Mouse (Mus musculus) stomach, embryonic 15.5 days (tissue): ENCODE data around the gene Islr2. TPM values are rescaled to one million over a fixed set of nuclear protein-coding genes. Genes with fewer than 3 reads are reported as not detected.

ENCODE experiments used
- ATAC-seq: fragments of 200-750 bp; cut with Nextera tagmentation; 2 replicates; pipeline ENCODE4 v1.8.0; 2017; ENCODE audit warnings: low read depth, moderate number of reproducible peaks, moderate TSS enrichment; ENCODE audit not compliant: insufficient read depth, low FRiP score
- H3K27ac ChIP-seq: fragments of 300-500 bp; sonication (generic); 2 replicates; pipeline ENCODE4 v1.5.1; 2015; ENCODE audit warnings: mild to moderate bottlenecking, inconsistent platforms
- H3K27me3 ChIP-seq: fragments of 300-500 bp; sonication (generic); replicated peaks from 2 replicates; pipeline ENCODE4 v1.6.1; 2015; ENCODE audit warnings: inconsistent platforms
- H3K36me3 ChIP-seq: fragments of 300-500 bp; sonication (generic); 2 replicates; pipeline ENCODE4 v1.6.1; 2015; ENCODE audit warnings: inconsistent platforms
- H3K4me1 ChIP-seq: fragments of 300-500 bp; sonication (generic); 2 replicates; pipeline ENCODE4 v1.6.1; 2015; ENCODE audit warnings: inconsistent platforms
- H3K4me2 ChIP-seq: fragments of 300-500 bp; sonication (generic); 2 replicates; pipeline ENCODE4 v1.6.1; 2015; ENCODE audit warnings: mild to moderate bottlenecking, inconsistent platforms
- H3K4me3 ChIP-seq: fragments of 300-500 bp; sonication (generic); replicated peaks from 2 replicates; pipeline ENCODE4 v1.5.1; 2015; ENCODE audit warnings: inconsistent platforms
- H3K9ac ChIP-seq: fragments of 300-500 bp; sonication (generic); 2 replicates; pipeline ENCODE4 v1.6.1; 2015; ENCODE audit warnings: inconsistent platforms
- H3K9me3 ChIP-seq: fragments of 300-500 bp; sonication (generic); 2 replicates; pipeline ENCODE4 v1.6.1; 2016; ENCODE audit warnings: inconsistent platforms
- WGBS: fragments of 180-500 bp; shearing (Covaris S2); methylation state at CpG from one replicate; pipeline ENCODE4 v1.1.7; 2015; 5-methylcytosine and 5-hydroxymethylcytosine counted together
- polyA plus RNA-seq: library from polyadenylated mRNA; unstranded; fragments of >200 nt; fragmentation: Nextera tagmentation; extraction: Ambion mirVana; gene quantifications from 2 replicates; pipeline ENCODE4 v1.2.1, GENCODE M21; 2015

Islr2 gene
- polyA plus RNA-seq, 1 experiment from 2014 or later: 1.5 TPM

- no peak overlapping the region for H3K4me3 ChIP-seq
- H3K9ac ChIP-seq: no peak overlapping the region
- H3K9me3 ChIP-seq: no peaks in the 10 kb centered on the region
- H3K4me1 ChIP-seq: peaks cover 37% of the 10 kb centered on the region
- H3K27me3 ChIP-seq: no peaks in the 10 kb centered on the region
- no peak for ATAC-seq
- WGBS: 73% methylated on average over 5 of the region's 5 CpGs
- no peak overlapping the region for H3K4me2 ChIP-seq
- 0 out of 2 replicates have a peak overlapping the region, but pooled peaks have one; percentile 31 for H3K27ac ChIP-seq
- no peaks in the 10 kb centered on the region; the same call in 1 of the 2 replicates for H3K36me3 ChIP-seq
Measured at GRCm38 (mm10) chr9:58242696-58243095, 38.6 kb upstream of the Islr2 start.

GRCm38 (mm10) chr9:58241780-58242485 is 37.8 kb upstream of the Islr2 start:
- peak; percentile 83 for ATAC-seq
- no peaks in the 10 kb centered on the region for H3K27me3 ChIP-seq
- H3K4me2 ChIP-seq: 0 out of 2 replicates have a peak overlapping the region, but pooled peaks have one; percentile 3
- whole genome bisulfite sequencing: 36% methylated on average over 9 of the region's 9 CpGs
- H3K9ac ChIP-seq: no peak overlapping the region
- H3K4me3 ChIP-seq: no peak overlapping the region
- H3K36me3 ChIP-seq: no peaks in the 10 kb centered on the region; the same call in 1 of the 2 replicates
- H3K9me3 ChIP-seq: no peaks in the 10 kb centered on the region
- H3K27ac ChIP-seq: peak overlapping the region; percentile 73
- H3K4me1 ChIP-seq: peaks cover 31% of the 10 kb centered on the region

GRCm38 (mm10) chr9:58234502-58235015 is 30.4 kb upstream of the Islr2 start:
- H3K4me3 ChIP-seq: no peak overlapping the region
- 96% methylated on average over 28 of the region's 28 CpGs for WGBS
- no peaks in the 10 kb centered on the region for H3K4me1 ChIP-seq
- H3K9ac ChIP-seq: no peak overlapping the region
- H3K9me3 ChIP-seq: no peaks in the 10 kb centered on the region
- no peaks in the 10 kb centered on the region for H3K27me3 ChIP-seq
- ATAC-seq: no peak
- no peak overlapping the region for H3K27ac ChIP-seq
- no peak overlapping the region for H3K4me2 ChIP-seq
- peaks cover 31% of the 10 kb centered on the region for H3K36me3 ChIP-seq

GRCm38 (mm10) chr9:58232374-58232773 is 28.3 kb upstream of the Islr2 start:
- Histone ChIP-seq H3K9me3 (no peaks in the 10 kb centered on the region), H3K27ac (0 out of 2 replicates have a peak overlapping the region, but pooled peaks have one; percentile 3), H3K4me2 (no peak overlapping the region), H3K27me3 (no peaks in the 10 kb centered on the region), H3K36me3 (peaks cover 43% of the 10 kb centered on the region), H3K9ac (no peak overlapping the region), H3K4me1 (no peaks in the 10 kb centered on the region), H3K4me3 (no peak overlapping the region)
- WGBS: 71% methylated on average over 5 of the region's 5 CpGs
- no peak for ATAC-seq

- Histone ChIP-seq H3K4me1 (no peaks in the 10 kb centered on the region), H3K9me3 (no peaks in the 10 kb centered on the region), H3K4me2 (no peak overlapping the region), H3K9ac (no peak overlapping the region), H3K36me3 (peaks cover 45% of the 10 kb centered on the region), H3K4me3 (no peak overlapping the region), H3K27ac (0 out of 2 replicates have a peak overlapping the region, but pooled peaks have one; percentile 3), H3K27me3 (no peaks in the 10 kb centered on the region)
- WGBS: 75% methylated on average over 6 of the region's 6 CpGs
- no peak for ATAC-seq
Measured at GRCm38 (mm10) chr9:58231746-58232145, 27.6 kb upstream of the Islr2 start.

- Histone ChIP-seq H3K9ac (no peak overlapping the region), H3K4me1 (no peaks in the 10 kb centered on the region), H3K9me3 (no peaks in the 10 kb centered on the region), H3K4me3 (no peak overlapping the region), H3K4me2 (no peak overlapping the region), H3K36me3 (peaks cover 37% of the 10 kb centered on the region), H3K27ac (0 out of 2 replicates have a peak overlapping the region, but pooled peaks have one; percentile 31), H3K27me3 (no peaks in the 10 kb centered on the region)
- ATAC-seq: no peak
- WGBS: 89% methylated on average over 9 of the region's 9 CpGs
Measured at GRCm38 (mm10) chr9:58228777-58229466, 24.8 kb upstream of the Islr2 start.

GRCm38 (mm10) chr9:58225915-58226913 is 22.1 kb upstream of the Islr2 start:
- 62% methylated on average over 9 of the region's 9 CpGs for whole genome bisulfite sequencing
- Histone ChIP-seq H3K4me3 (no peak overlapping the region), H3K36me3 (peaks cover 27% of the 10 kb centered on the region), H3K27ac (no peak overlapping the region), H3K9me3 (no peaks in the 10 kb centered on the region), H3K4me1 (no peaks in the 10 kb centered on the region), H3K27me3 (no peaks in the 10 kb centered on the region), H3K9ac (no peak overlapping the region), H3K4me2 (no peak overlapping the region)
- no peak for ATAC-seq

- H3K4me2 ChIP-seq: no peak overlapping the region
- no peaks in the 10 kb centered on the region for H3K27me3 ChIP-seq
- peaks cover 20% of the 10 kb centered on the region for H3K36me3 ChIP-seq
- H3K4me1 ChIP-seq: no peaks in the 10 kb centered on the region
- no peaks in the 10 kb centered on the region for H3K9me3 ChIP-seq
- H3K4me3 ChIP-seq: no peak overlapping the region
- H3K27ac ChIP-seq: no peak overlapping the region
- WGBS: 85% methylated on average over 2 of the region's 2 CpGs
- ATAC-seq: no peak
- no peak overlapping the region for H3K9ac ChIP-seq
Measured at GRCm38 (mm10) chr9:58224356-58224755, 20.2 kb upstream of the Islr2 start.

- no peak overlapping the region for H3K27ac ChIP-seq
- no peak overlapping the region for H3K4me3 ChIP-seq
- no peaks in the 10 kb centered on the region for H3K27me3 ChIP-seq
- H3K4me1 ChIP-seq: no peaks in the 10 kb centered on the region
- H3K9ac ChIP-seq: no peak overlapping the region
- no peaks in the 10 kb centered on the region for H3K9me3 ChIP-seq
- ATAC-seq: no peak
- H3K4me2 ChIP-seq: no peak overlapping the region
- H3K36me3 ChIP-seq: 0 out of 2 replicates have a peak, but pooled peaks cover 8% of the 10 kb centered on the region
- 71% methylated on average over 24 of the region's 24 CpGs for WGBS
Measured at GRCm38 (mm10) chr9:58220218-58220903, 16.2 kb upstream of the Islr2 start.

- 0 out of 2 replicates have a peak, but pooled peaks cover 5% of the 10 kb centered on the region for H3K36me3 ChIP-seq
- H3K4me2 ChIP-seq: no peak overlapping the region
- WGBS: 94% methylated on average over 3 of the region's 3 CpGs
- ATAC-seq: no peak
- no peak overlapping the region for H3K27ac ChIP-seq
- no peaks in the 10 kb centered on the region for H3K9me3 ChIP-seq
- no peaks in the 10 kb centered on the region for H3K27me3 ChIP-seq
- no peak overlapping the region for H3K4me3 ChIP-seq
- H3K9ac ChIP-seq: no peak overlapping the region
- peaks cover 4% of the 10 kb centered on the region for H3K4me1 ChIP-seq
Measured at GRCm38 (mm10) chr9:58218539-58218938, 14.4 kb upstream of the Islr2 start.

GRCm38 (mm10) chr9:58216402-58216801 is 12.3 kb upstream of the Islr2 start:
- Histone ChIP-seq H3K27me3 (no peaks in the 10 kb centered on the region), H3K36me3 (0 out of 2 replicates have a peak, but pooled peaks cover 5% of the 10 kb centered on the region), H3K4me3 (no peak overlapping the region), H3K9ac (no peak overlapping the region), H3K27ac (no peak overlapping the region), H3K4me1 (peaks cover 4% of the 10 kb centered on the region), H3K9me3 (no peaks in the 10 kb centered on the region), H3K4me2 (no peak overlapping the region)
- no peak for ATAC-seq
- WGBS: 58% methylated on average over 6 of the region's 6 CpGs
